Mouse (Mus musculus) hindbrain, embryonic 14.5 days (tissue): ENCODE data around the gene Hist1h3d. TPM values are rescaled to one million over a fixed set of nuclear protein-coding genes. Genes with fewer than 3 reads are reported as not detected.

Experiments
- microRNA-seq: library from miRNA; unstranded; fragments of <30 nt; microRNA quantifications from one replicate; pipeline ENCODE4, GENCODE M21; 2016
- polyA plus RNA-seq: library from polyadenylated mRNA; unstranded; fragments of >200 nt; fragmentation: Nextera tagmentation; extraction: Ambion mirVana; gene quantifications from 2 replicates; pipeline ENCODE4 v1.2.1, GENCODE M21; 2014

Hist1h3d gene
- polyA plus RNA-seq, 1 experiment from 2014 or later, result 1.4 TPM

Small RNA genes within 50 kb of the gene (microRNA-seq; reads per million reads assigned to microRNA genes)
- gene Gm44297 (not detected), gene Gm44359 (not detected), gene Gm44394 (not detected)

Other genes with a start within 250 kb of the Hist1h3d start
- 48.8 and 52.0 TPM in 2 replicates for gene Zfp322a, start 206.6 kb upstream of the Hist1h3d start, polyA plus RNA-seq
- 8.5 and 8.9 TPM in 2 replicates for gene Abt1, start 151.9 kb upstream of the Hist1h3d start, polyA plus RNA-seq
- gene Btn1a1, start 109.9 kb upstream of the Hist1h3d start, polyA plus RNA-seq, result 0.05 TPM in 1 of 2 replicates, not detected in the other
- gene Btn2a2, start 86.9 kb upstream of the Hist1h3d start, polyA plus RNA-seq, result 0.21 TPM in 1 of 2 replicates, not detected in the other
- gene Hist1h4h, start 44.7 kb upstream of the Hist1h3d start, polyA plus RNA-seq, result 3.2 and 3.3 TPM in 2 replicates
- gene Hist1h2af, start 41.9 kb upstream of the Hist1h3d start, polyA plus RNA-seq, result 0.81 and 3.3 TPM in 2 replicates
- gene Hist1h3g, start 40.3 kb upstream of the Hist1h3d start, polyA plus RNA-seq, result 1.2 TPM in 1 of 2 replicates, not detected in the other
- gene Hist1h2bh, start 32.4 kb upstream of the Hist1h3d start, polyA plus RNA-seq, result 0.22 TPM in 1 of 2 replicates, not detected in the other
- gene Hist1h3f, start 31.7 kb upstream of the Hist1h3d start, polyA plus RNA-seq, result 0.28 and 0.29 TPM in 2 replicates
- not detected in 2 replicates for gene Hist1h4f, start 24.1 kb upstream of the Hist1h3d start, polyA plus RNA-seq
- gene Hist1h1d, start 22.5 kb upstream of the Hist1h3d start, polyA plus RNA-seq, result 0.12 and 0.17 TPM in 2 replicates
- gene Hist1h3e, start 13.4 kb upstream of the Hist1h3d start, polyA plus RNA-seq, result 1.5 and 3.1 TPM in 2 replicates
- 21.8 and 22.5 TPM in 2 replicates for gene Hist1h2ae, start 4.5 kb upstream of the Hist1h3d start, polyA plus RNA-seq
- gene Hist1h2bg, start 4.4 kb upstream of the Hist1h3d start, polyA plus RNA-seq, result 0.94 and 2.3 TPM in 2 replicates
- gene Hist1h2bf, start 1.6 kb upstream of the Hist1h3d start, polyA plus RNA-seq, result 0.91 and 1.8 TPM in 2 replicates
- 0.77 TPM in 1 of 2 replicates, not detected in the other for gene Hist1h2ad, start 1.4 kb upstream of the Hist1h3d start, polyA plus RNA-seq
- 29.1 and 37.2 TPM in 2 replicates for gene Hist1h4d, start 5.8 kb downstream of the Hist1h3d start, polyA plus RNA-seq
- 0.52 and 1.0 TPM in 2 replicates for gene Hist1h2be, start 45.4 kb downstream of the Hist1h3d start, polyA plus RNA-seq
- 4.4 and 5.3 TPM in 2 replicates for gene Hist1h1e, start 46.8 kb downstream of the Hist1h3d start, polyA plus RNA-seq
- gene Hist1h2ac, start 108.2 kb downstream of the Hist1h3d start, polyA plus RNA-seq, result 0.26 and 0.27 TPM in 2 replicates
- 14.5 and 15.1 TPM in 2 replicates for gene Hist1h2bc, start 108.4 kb downstream of the Hist1h3d start, polyA plus RNA-seq
- not detected in 2 replicates for gene Hist1h1t, start 120.1 kb downstream of the Hist1h3d start, polyA plus RNA-seq
- gene Hist1h4c, start 122.7 kb downstream of the Hist1h3d start, polyA plus RNA-seq, result 3.0 and 3.5 TPM in 2 replicates
- 4.8 and 7.0 TPM in 2 replicates for gene Hfe, start 135.1 kb downstream of the Hist1h3d start, polyA plus RNA-seq
- 7.2 and 8.3 TPM in 2 replicates for gene Hist1h1c, start 163.0 kb downstream of the Hist1h3d start, polyA plus RNA-seq
- gene Hist1h3c, start 169.8 kb downstream of the Hist1h3d start, polyA plus RNA-seq, result 1.1 TPM in 1 of 2 replicates, not detected in the other
- gene Hist1h2bb, start 171.0 kb downstream of the Hist1h3d start, polyA plus RNA-seq, result 0.64 TPM in 1 of 2 replicates, not detected in the other
- gene Hist1h2ab, start 175.4 kb downstream of the Hist1h3d start, polyA plus RNA-seq, result 6.7 and 9.8 TPM in 2 replicates
- 1.1 and 1.8 TPM in 2 replicates for gene Hist1h3b, start 176.5 kb downstream of the Hist1h3d start, polyA plus RNA-seq
- gene Hist1h4b, start 181.2 kb downstream of the Hist1h3d start, polyA plus RNA-seq, result 2.1 TPM in 1 of 2 replicates, not detected in the other
- gene Hist1h4a, start 185.5 kb downstream of the Hist1h3d start, polyA plus RNA-seq, result 0.55 TPM in 1 of 2 replicates, not detected in the other
- 0.94 and 2.1 TPM in 2 replicates for gene Hist1h3a, start 186.6 kb downstream of the Hist1h3d start, polyA plus RNA-seq
- gene Hist1h1a, start 187.9 kb downstream of the Hist1h3d start, polyA plus RNA-seq, result 0.50 and 1.1 TPM in 2 replicates
- not detected in 2 replicates for gene Trim38, start 194.2 kb downstream of the Hist1h3d start, polyA plus RNA-seq
- not detected in 2 replicates for gene Slc17a2, start 231.2 kb downstream of the Hist1h3d start, polyA plus RNA-seq